In the genomic region with DNA sequence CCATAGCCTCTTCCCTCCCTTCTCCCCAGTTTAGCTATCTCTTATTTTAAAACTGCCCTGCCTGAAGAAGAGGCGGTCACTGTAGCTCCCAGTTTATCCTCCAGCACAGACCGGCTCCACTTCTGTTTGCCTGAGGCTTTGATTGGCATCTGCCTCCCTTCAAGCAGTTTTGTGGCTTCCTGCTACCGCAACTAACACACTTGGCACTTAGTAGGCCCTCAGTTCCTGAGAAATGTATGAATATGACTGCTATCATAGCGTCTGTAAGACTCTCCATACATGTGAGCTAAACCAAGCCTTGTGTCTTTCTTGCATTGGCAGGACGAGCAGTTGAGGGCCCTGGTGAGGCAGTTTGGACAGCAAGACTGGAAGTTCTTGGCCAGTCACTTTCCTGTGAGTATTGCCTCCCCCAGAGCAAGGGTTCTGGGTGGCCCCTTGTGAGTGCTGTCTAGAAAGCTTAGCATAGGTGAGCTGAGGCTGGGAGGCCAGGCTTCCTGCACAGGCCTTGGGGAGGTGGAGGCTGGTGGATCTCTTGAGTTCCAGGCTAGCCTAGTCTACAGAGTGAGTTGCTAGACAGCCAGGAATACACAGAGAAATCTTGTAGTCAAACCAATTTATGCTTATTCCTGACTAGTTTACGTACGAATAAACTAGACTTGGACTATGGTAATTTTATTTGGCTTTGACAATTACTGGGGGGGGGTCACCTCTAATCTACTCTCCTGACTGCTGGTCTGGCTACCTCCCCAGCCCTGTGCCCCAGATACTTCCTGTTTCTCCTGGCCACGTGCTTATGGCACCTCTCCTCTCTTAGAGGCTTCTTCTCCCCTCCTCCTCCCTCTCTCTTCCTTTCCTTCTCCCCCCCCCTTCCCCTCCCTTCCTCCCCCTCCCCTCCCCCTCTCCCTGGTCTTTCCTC, we compare ENCODE assay signal across 33 mouse cellular contexts. TPM values are rescaled to one million over a fixed set of nuclear protein-coding genes. Genes with fewer than 3 reads are reported as not detected.
DNase-seq lines count a peak whose midpoint lies in the region; ATAC-seq and TF ChIP-seq lines count a peak whose summit lies in the region.
"Had no signal": no experiment of that assay in that cellular context is flagged by ENCODE, and none has a peak within 500 bp of the region (broad histone marks: within the 10 kb centered on the region; RNA-seq: fewer than 3 reads in every experiment).

No protein-coding gene starts in this region.

- H3K79me2 ChIP-seq in CH12.LX (replicated peaks; ENCODE audit: control insufficient read depth, extremely low read depth, insufficient read depth, poor library complexity, severe bottlenecking) (peaks cover 24% of the 10 kb centered on the region), MEL (ENCODE audit: control insufficient read depth, insufficient read depth, low read length, poor library complexity) (peaks cover 29% of the 10 kb centered on the region)

- TF ChIP-seq POLR2A in CH12.LX (IDR thresholded peaks at IDR 0.05; ENCODE audit: low read depth, low read length) (no peak), MEL (IDR thresholded peaks at IDR 0.05; ENCODE audit: control insufficient read depth in 1 of 2, insufficient read depth in 1 of 2, low read depth in 1 of 2, low read length in 2 of 2, poor library complexity in 1 of 2) (no peak)

- no peaks in the 10 kb centered on the region for H3K9me3 ChIP-seq in CH12.LX (replicated peaks; ENCODE audit: low read length)
- H3K9me3 ChIP-seq in MEL (replicated peaks; ENCODE audit: insufficient read depth, low read length) = no peaks in the 10 kb centered on the region
- H3K9me3 ChIP-seq in intestine, postnatal 0 days (ENCODE audit: control insufficient read depth) = no peaks in the 10 kb centered on the region
- H3K9me3 ChIP-seq: embryonic facial prominence, embryonic 13.5 days; forebrain, embryonic 12.5 days; hindbrain, embryonic 15.5 days; limb, embryonic 15.5 days; neural tube, embryonic 15.5 days had no signal

- in situ Hi-C loops in CH12.LX (cut with MboI; ENCODE audit: low pct_ligation_motif_present, low pct_unique_long_range_greater_than_20kb, low sequenced_read_pairs) = no loop called here

- peak; percentile 62 for ATAC-seq in granulocyte monocyte progenitor cell, adult 5-6 weeks (replicated peaks; ENCODE audit: poor library complexity, severe bottlenecking)
- no peak for ATAC-seq in intestine, postnatal 0 days

- H3K4me3 ChIP-seq in CH12.LX (replicated peaks in 1 of 3; ENCODE audit: low read depth in 2 of 3, low read length in 2 of 3, poor library complexity in 1 of 3) (no peak overlapping the region), MEL (ENCODE audit: control insufficient read depth in 1 of 2, insufficient read depth in 1 of 2, low read depth in 2 of 2, low read length in 2 of 2) (no peak overlapping the region)
- no peak overlapping the region for H3K4me3 ChIP-seq in intestine, postnatal 0 days (ENCODE audit: low read depth, low read length)
- H3K4me3 ChIP-seq: embryonic facial prominence, embryonic 13.5 days; erythroblast, embryonic 14.5 days; forebrain, embryonic 12.5 days; gastrocnemius, adult 2 months; hindbrain, embryonic 15.5 days; layer of hippocampus, adult 2 months; limb, embryonic 15.5 days; neural tube, embryonic 15.5 days had no signal

- no peak for TF ChIP-seq EP300 in CH12.LX (IDR thresholded peaks at IDR 0.05; ENCODE audit: low read length)
- TF ChIP-seq EP300 in MEL (IDR thresholded peaks at IDR 0.05; ENCODE audit: low read depth in 1 of 2, low read length in 2 of 2) = no peak

- H3K27ac ChIP-seq in CH12.LX (ENCODE audit: insufficient read depth, low read depth) (peak overlapping the region; percentile 0; the same call in 1 of the 2 replicates), MEL (ENCODE audit: control insufficient read depth, low read depth, low read length) (peak overlapping the region; percentile 42)
- no peak overlapping the region for H3K27ac ChIP-seq in intestine, postnatal 0 days (ENCODE audit: low read depth, low read length)
- H3K27ac ChIP-seq: embryonic facial prominence, embryonic 13.5 days; forebrain, embryonic 12.5 days; gastrocnemius, adult 2 months; hindbrain, embryonic 15.5 days; layer of hippocampus, adult 2 months; limb, embryonic 15.5 days; neural tube, embryonic 15.5 days had no signal

- H3K27me3 ChIP-seq in CH12.LX (replicated peaks) (no peaks in the 10 kb centered on the region), MEL (ENCODE audit: control insufficient read depth in 1 of 2, insufficient read depth in 2 of 2, low read length in 2 of 2) (no peaks in the 10 kb centered on the region)
- no peaks in the 10 kb centered on the region for H3K27me3 ChIP-seq in intestine, postnatal 0 days (replicated peaks; ENCODE audit: control insufficient read depth, insufficient read depth, low read length)
- H3K27me3 ChIP-seq: embryonic facial prominence, embryonic 13.5 days; forebrain, embryonic 12.5 days; hindbrain, embryonic 15.5 days; limb, embryonic 15.5 days; neural tube, embryonic 15.5 days had no signal

- 85% methylated on average over 8 of the region's 8 CpGs for WGBS in intestine, postnatal 0 days

- H3K4me1 ChIP-seq in CH12.LX (ENCODE audit: control insufficient read depth in 1 of 2, insufficient read depth in 2 of 2) (peaks cover 16 to 44% of the 10 kb centered on the region in 2 experiments), MEL (ENCODE audit: control insufficient read depth in 1 of 2, insufficient read depth in 2 of 2, low read length in 2 of 2) (peaks cover 3 to 10% of the 10 kb centered on the region in 2 experiments; a peak in 3 of 4 replicates)
- H3K4me1 ChIP-seq in intestine, postnatal 0 days (replicated peaks; ENCODE audit: control insufficient read depth, insufficient read depth, low read length) = no peaks in the 10 kb centered on the region
- H3K4me1 ChIP-seq: hindbrain, embryonic 15.5 days; limb, embryonic 15.5 days; neural tube, embryonic 15.5 days had no signal

- H3K36me3 ChIP-seq in CH12.LX (replicated peaks in 1 of 2; ENCODE audit: control insufficient read depth in 1 of 2, insufficient read depth in 1 of 2, low read length in 1 of 2) = peaks cover 40 to 69% of the 10 kb centered on the region in 2 experiments
- H3K36me3 ChIP-seq in MEL (ENCODE audit: control insufficient read depth in 1 of 2, insufficient read depth in 2 of 2, low read length in 2 of 2) = peaks cover 16 to 19% of the 10 kb centered on the region in 2 experiments
- H3K36me3 ChIP-seq in intestine, postnatal 0 days (ENCODE audit: control insufficient read depth, insufficient read depth) = peaks cover 15% of the 10 kb centered on the region
- H3K36me3 ChIP-seq: hindbrain, embryonic 15.5 days; neural tube, embryonic 15.5 days had no signal

- dilution Hi-C loops in CH12.LX (cut with MboI; ENCODE audit: extremely low pct_ligation_motif_present, extremely low pct_unique_long_range_greater_than_20kb, low sequenced_read_pairs) = no loop called here

- DNase-seq in 416B (ENCODE audit: low read depth) = peak; percentile 44
- peak; percentile 30 for DNase-seq in CH12.LX (ENCODE audit: extremely low read depth)
- peak; percentile 66 for DNase-seq in MEL (ENCODE audit: low read depth, low spot score)
- DNase-seq in adrenal gland, postnatal 4 days (ENCODE audit: low spot score in 2 of 2) = no peak
- DNase-seq in adrenal gland, adult (ENCODE audit: inconsistent age in 2 of 2, low spot score in 1 of 2) = no peak
- DNase-seq in kidney, postnatal 10 days = no peak
- DNase-seq: adrenal gland, adult 2 months; cerebellum, adult 18-20 months; cerebellum, postnatal 25 days; embryo, embryonic 11 days; gastrocnemius, adult 2 months; kidney, adult 9 months; kidney, postnatal 25 days; lung, adult 2 months; lung, postnatal 14 days had no signal

- no peak for TF ChIP-seq RAD21 in CH12.LX (IDR thresholded peaks at IDR 0.05; ENCODE audit: low read depth, low read length)
- TF ChIP-seq RAD21 in MEL (IDR thresholded peaks at IDR 0.05; ENCODE audit: low read depth, low read length) = no peak

- no peak overlapping the region for H3K9ac ChIP-seq in CH12.LX (ENCODE audit: insufficient read depth, low read depth)
- no peak overlapping the region for H3K9ac ChIP-seq in MEL (ENCODE audit: control insufficient read depth, low read depth, low read length, poor library complexity, severe bottlenecking)
- no peak overlapping the region for H3K9ac ChIP-seq in intestine, postnatal 0 days (ENCODE audit: low read depth, low read length)
- H3K9ac ChIP-seq: embryonic facial prominence, embryonic 13.5 days; forebrain, embryonic 12.5 days; hindbrain, embryonic 15.5 days; limb, embryonic 15.5 days; neural tube, embryonic 15.5 days had no signal

- TF ChIP-seq CTCF in CH12.LX (conservative IDR thresholded peaks at IDR 0.05 in 1 of 2, IDR thresholded peaks at IDR 0.05 in 1 of 2; ENCODE audit: low read depth in 2 of 2, low read length in 2 of 2) (no peak), MEL (IDR thresholded peaks at IDR 0.05 in 2 of 3, conservative IDR thresholded peaks at IDR 0.05 in 1 of 3; ENCODE audit: control insufficient read depth in 1 of 3, insufficient read depth in 1 of 3, low read depth in 2 of 3, low read length in 3 of 3, poor library complexity in 1 of 3, severe bottlenecking in 1 of 3) (no peak)
- no peak for TF ChIP-seq CTCF in intestine, postnatal 0 days (IDR thresholded peaks at IDR 0.05; ENCODE audit: low read depth)

- no peak overlapping the region for H3K4me2 ChIP-seq in CH12.LX (ENCODE audit: insufficient read depth, low read depth, poor library complexity, severe bottlenecking)
- no peak overlapping the region for H3K4me2 ChIP-seq in intestine, postnatal 0 days (replicated peaks; ENCODE audit: low read depth)
- H3K4me2 ChIP-seq: embryonic facial prominence, embryonic 13.5 days; forebrain, embryonic 12.5 days; hindbrain, embryonic 15.5 days; limb, embryonic 15.5 days; neural tube, embryonic 15.5 days had no signal

RNA-seq across cellular contexts. Expression of gene Mybl2, which starts 7.0 kb away (rescaled TPM):
- total RNA-seq in CH12.LX (2012; rRNA removed) = 38.4 and 48.0 TPM in 2 replicates
- 34.1 and 36.0 TPM in 2 replicates for total RNA-seq in CH12.LX (2014; rRNA removed)
- 131 and 189 TPM in 2 replicates for polyA plus RNA-seq in CH12.LX (2012; ENCODE audit: insufficient read length, low read depth)
- total RNA-seq in MEL (2012; rRNA removed) = 55.5 and 60.8 TPM in 2 replicates
- 100 to 1,000 TPM in 1 of 2 experiments, not detected in 1; 145 TPM for polyA plus RNA-seq in MEL (2012; ENCODE audit: insufficient read depth in 1 of 2, insufficient read length in 2 of 2, low read depth in 1 of 2, low replicate concordance in 2 of 2, missing spikeins in 1 of 2)
- 60.2 and 71.5 TPM in 2 replicates for total RNA-seq in granulocyte monocyte progenitor cell, adult 5-6 weeks (2014; fragmentation: Nextera tagmentation)
- total RNA-seq in granulocyte monocyte progenitor cell, adult 5-6 weeks (2017) = 40.6 and 42.4 TPM in 2 replicates
- 4.4 and 5.1 TPM in 2 replicates for polyA plus RNA-seq in intestine, postnatal 0 days (2015; fragmentation: Nextera tagmentation; extraction: Ambion mirVana)
- 10 to 100 TPM; 20.4 to 24.0 TPM for total RNA-seq in adrenal gland, postnatal 4 days (2021)
- total RNA-seq: gastrocnemius, adult 2 months had no signal

RNA-seq across cellular contexts. Expression of gene Gtsf1l, which starts 26.2 kb away (rescaled TPM):
- not detected in 2 replicates for total RNA-seq in CH12.LX (2012; rRNA removed)
- total RNA-seq in CH12.LX (2014; rRNA removed) = not detected in 2 replicates
- not detected in 2 replicates for polyA plus RNA-seq in CH12.LX (2012; ENCODE audit: insufficient read length, low read depth)
- not detected in 2 replicates for total RNA-seq in MEL (2012; rRNA removed)
- not detected for polyA plus RNA-seq in MEL (2012; ENCODE audit: insufficient read depth in 1 of 2, insufficient read length in 2 of 2, low read depth in 1 of 2, low replicate concordance in 2 of 2, missing spikeins in 1 of 2)
- not detected in 2 replicates for total RNA-seq in granulocyte monocyte progenitor cell, adult 5-6 weeks (2014; fragmentation: Nextera tagmentation)
- total RNA-seq in granulocyte monocyte progenitor cell, adult 5-6 weeks (2017) = not detected in 2 replicates
- polyA plus RNA-seq in intestine, postnatal 0 days (2015; fragmentation: Nextera tagmentation; extraction: Ambion mirVana) = not detected in 2 replicates
- not detected for total RNA-seq in adrenal gland, postnatal 4 days (2021)
- total RNA-seq: adrenal gland, adult 2 months; gastrocnemius, adult 2 months; gastrocnemius, postnatal 4 days; hematopoietic stem cell, adult 5-6 weeks; layer of hippocampus, adult 2 months; layer of hippocampus, postnatal 25 days; left cerebral cortex, postnatal 14 days; midbrain, postnatal 0 days had no signal
- polyA plus RNA-seq: adrenal gland, adult 2 months; embryonic facial prominence, embryonic 13.5 days; erythroblast, embryonic 14.5 days; forebrain, embryonic 12.5 days; heart, embryonic 16.5 days; hindbrain, embryonic 15.5 days; intestine, embryonic 14.5 days; limb, embryonic 15.5 days; lung, adult 2 months; midbrain, postnatal 0 days; neural tube, embryonic 15.5 days; small intestine, adult 2 months; thymus, postnatal 0 days had no signal

RNA-seq across cellular contexts. Expression of gene Ift52, which starts 44.3 kb away (rescaled TPM):
- total RNA-seq in CH12.LX (2012; rRNA removed) (11.3 and 13.0 TPM in 2 replicates), CH12.LX (2014; rRNA removed) (13.1 and 14.4 TPM in 2 replicates), MEL (2012; rRNA removed) (10.9 and 11.0 TPM in 2 replicates)
- polyA plus RNA-seq in CH12.LX (2012; ENCODE audit: insufficient read length, low read depth) (33.6 and 39.8 TPM in 2 replicates), MEL (2012; ENCODE audit: insufficient read depth in 1 of 2, insufficient read length in 2 of 2, low read depth in 1 of 2, low replicate concordance in 2 of 2, missing spikeins in 1 of 2) (10 to 100 TPM in 1 of 2 experiments, not detected in 1; 32.7 TPM)
- total RNA-seq in granulocyte monocyte progenitor cell, adult 5-6 weeks (2014; fragmentation: Nextera tagmentation) = 39.4 and 42.5 TPM in 2 replicates
- total RNA-seq in granulocyte monocyte progenitor cell, adult 5-6 weeks (2017) = 19.9 and 23.8 TPM in 2 replicates
- 30.0 and 36.4 TPM in 2 replicates for polyA plus RNA-seq in intestine, postnatal 0 days (2015; fragmentation: Nextera tagmentation; extraction: Ambion mirVana)
- total RNA-seq in adrenal gland, postnatal 4 days (2021) = 10 to 100 TPM; 56.6 to 62.0 TPM

Comparison
In these comparisons a context has a peak if more than half of its experiments do, and no peak if none do; other contexts are left out.
1. DNase-seq: peak in 416B (single experiment), CH12.LX (single experiment) and MEL (single experiment); none in adrenal gland, postnatal 4 days (0 of 2), adrenal gland, adult (0 of 2) and kidney, postnatal 10 days (single experiment).